Mouse (Mus musculus): ENCODE measurements at regions not wholly inside any gene's neighbourhood (a gene's known extent, or its start where the extent isn't known, plus 50 kb on each side); places are given as distances from the start of the nearest gene placed in this dataset.

DNA sequence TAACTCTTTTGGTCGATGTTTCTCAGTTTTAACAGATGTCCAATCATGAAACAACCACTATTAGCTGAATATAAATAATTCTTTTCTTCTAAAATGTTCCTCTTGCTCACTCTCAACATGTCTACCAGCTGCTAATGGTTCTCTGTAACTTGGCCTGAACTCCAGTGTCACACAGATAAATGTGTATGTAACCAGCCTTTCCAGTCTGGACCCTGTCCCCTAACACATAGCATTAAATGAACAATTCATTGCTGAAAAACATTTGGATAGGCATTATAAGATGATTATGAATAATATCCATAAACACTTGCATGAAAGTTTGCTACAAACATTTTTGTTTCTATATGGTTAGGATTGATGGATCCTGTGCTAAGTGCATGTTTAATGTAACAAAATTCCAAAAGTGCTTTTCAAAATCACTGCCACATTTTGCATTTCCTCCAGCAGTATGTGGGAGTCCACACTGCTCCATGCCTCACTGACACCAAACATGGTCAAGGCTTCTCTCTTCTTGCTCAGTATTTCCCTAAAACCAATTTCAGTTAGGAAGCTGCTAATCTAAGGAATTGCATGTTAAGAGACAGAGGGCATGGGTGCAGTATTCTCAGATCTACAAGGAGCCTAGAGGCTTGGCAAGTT is 82.1 kb upstream of the Thbs1 start:
- H3K4me1 ChIP-seq (ENCODE audit: control insufficient read depth, insufficient read depth, low read length), result no peaks in the 10 kb centered on the region
- DNase-seq (ENCODE audit: extremely low read depth, low read depth, low spot score), result no peak
- H3K36me3 ChIP-seq (ENCODE audit: control insufficient read depth, insufficient read depth, low read length), result no peaks in the 10 kb centered on the region
- no peak overlapping the region for H3K27ac ChIP-seq (replicated peaks; ENCODE audit: insufficient read depth, low read depth, low read length)
- H3K9ac ChIP-seq (ENCODE audit: low read depth, low read length), result no peak overlapping the region
- H3K27me3 ChIP-seq (ENCODE audit: control insufficient read depth, insufficient read depth, low read length), result no peaks in the 10 kb centered on the region
- TF ChIP-seq POLR2A (IDR thresholded peaks at IDR 0.05; ENCODE audit: extremely low read depth, insufficient read depth, low read length) (no peak), CTCF (IDR thresholded peaks at IDR 0.05; ENCODE audit: low read depth, low read length) (no peak)
- 77% methylated on average over 1 of the region's 1 CpGs for WGBS
- H3K4me3 ChIP-seq (ENCODE audit: insufficient read depth, low read depth, low read length), result no peak overlapping the region
- no peaks in the 10 kb centered on the region for H3K79me2 ChIP-seq (ENCODE audit: control insufficient read depth, insufficient read depth, low read length)

DNA sequence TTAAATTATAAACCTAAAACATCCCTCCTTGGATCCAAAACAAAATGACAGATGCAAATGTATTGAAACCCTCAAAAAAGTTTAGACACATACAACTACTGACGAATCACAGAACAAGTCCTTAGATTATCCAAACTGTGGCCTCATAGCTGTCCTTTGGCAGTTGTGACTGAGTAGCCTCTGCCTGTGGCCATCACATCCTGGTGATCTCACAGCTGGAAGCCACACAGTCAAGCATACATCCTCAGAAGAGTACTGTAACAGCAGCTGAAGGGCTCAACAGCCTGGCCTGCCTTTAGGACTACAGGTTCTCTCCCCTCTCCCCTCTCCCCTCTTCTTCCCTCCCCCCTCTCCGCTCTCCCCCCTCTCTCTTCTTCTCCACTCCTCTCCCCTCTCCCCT is 80.0 kb upstream of the Thbs1 start:
- no peak overlapping the region for H3K4me3 ChIP-seq (ENCODE audit: insufficient read depth, low read depth, low read length)
- no peak overlapping the region for H3K9ac ChIP-seq (ENCODE audit: low read depth, low read length)
- no peaks in the 10 kb centered on the region for H3K4me1 ChIP-seq (ENCODE audit: control insufficient read depth, insufficient read depth, low read length)
- TF ChIP-seq POLR2A (IDR thresholded peaks at IDR 0.05; ENCODE audit: extremely low read depth, insufficient read depth, low read length) (no peak), CTCF (IDR thresholded peaks at IDR 0.05; ENCODE audit: low read depth, low read length) (no peak)
- WGBS, result 76% methylated on average over 2 of the region's 2 CpGs
- no peaks in the 10 kb centered on the region for H3K36me3 ChIP-seq (ENCODE audit: control insufficient read depth, insufficient read depth, low read length)
- no peaks in the 10 kb centered on the region for H3K27me3 ChIP-seq (ENCODE audit: control insufficient read depth, insufficient read depth, low read length)
- H3K27ac ChIP-seq (replicated peaks; ENCODE audit: insufficient read depth, low read depth, low read length), result no peak overlapping the region
- H3K79me2 ChIP-seq (ENCODE audit: control insufficient read depth, insufficient read depth, low read length), result no peaks in the 10 kb centered on the region
- DNase-seq (ENCODE audit: extremely low read depth, low read depth, low spot score), result no peak

DNA sequence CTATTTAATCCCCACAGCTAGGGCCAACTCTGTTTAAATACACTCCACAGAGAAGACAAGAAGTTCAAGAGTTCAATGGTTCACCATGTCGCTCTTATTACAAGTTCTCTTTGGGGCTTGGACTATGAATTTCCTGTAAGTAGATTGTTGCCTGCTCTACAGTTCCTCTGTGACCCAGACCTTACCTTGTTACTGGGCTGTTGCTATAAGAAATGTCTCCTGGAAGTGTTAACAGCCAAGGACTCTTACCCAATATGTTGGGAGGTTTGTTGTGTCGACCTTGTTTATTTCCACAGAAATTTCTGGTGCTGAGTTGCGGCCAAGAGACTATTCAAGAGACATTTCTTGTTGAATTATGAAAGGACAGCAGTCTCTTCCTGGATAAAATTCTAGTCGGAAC is 78.3 kb upstream of the Thbs1 start:
- no peaks in the 10 kb centered on the region for H3K4me1 ChIP-seq (ENCODE audit: control insufficient read depth, insufficient read depth, low read length)
- TF ChIP-seq POLR2A (IDR thresholded peaks at IDR 0.05; ENCODE audit: extremely low read depth, insufficient read depth, low read length) (no peak), CTCF (IDR thresholded peaks at IDR 0.05; ENCODE audit: low read depth, low read length) (no peak)
- H3K4me3 ChIP-seq (ENCODE audit: insufficient read depth, low read depth, low read length), result no peak overlapping the region
- WGBS, result 80% methylated on average over 4 of the region's 4 CpGs
- H3K27me3 ChIP-seq (ENCODE audit: control insufficient read depth, insufficient read depth, low read length), result no peaks in the 10 kb centered on the region
- no peak overlapping the region for H3K9ac ChIP-seq (ENCODE audit: low read depth, low read length)
- DNase-seq (ENCODE audit: extremely low read depth, low read depth, low spot score), result no peak
- H3K36me3 ChIP-seq (ENCODE audit: control insufficient read depth, insufficient read depth, low read length), result no peaks in the 10 kb centered on the region
- no peaks in the 10 kb centered on the region for H3K79me2 ChIP-seq (ENCODE audit: control insufficient read depth, insufficient read depth, low read length)
- no peak overlapping the region for H3K27ac ChIP-seq (replicated peaks; ENCODE audit: insufficient read depth, low read depth, low read length)

DNA sequence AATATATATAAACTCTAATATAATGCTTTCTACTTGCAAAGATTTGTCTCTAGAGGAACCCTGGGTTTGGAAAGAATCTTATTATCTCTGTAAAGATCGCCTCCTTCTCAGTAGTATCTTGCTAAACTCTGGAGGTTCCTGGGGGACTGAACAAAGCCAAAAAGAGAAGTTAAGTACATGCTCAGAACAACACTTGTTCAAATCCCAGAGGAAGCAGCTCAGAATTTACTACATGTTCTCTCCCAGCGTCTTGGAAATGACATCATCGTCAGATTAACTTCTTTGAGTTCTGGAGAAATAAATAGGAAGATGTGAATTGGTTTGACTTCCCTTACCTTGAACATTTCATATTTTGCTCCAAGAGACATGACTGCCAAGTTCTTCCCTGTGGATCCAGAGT is 77.7 kb upstream of the Thbs1 start:
- H3K4me1 ChIP-seq (ENCODE audit: control insufficient read depth, insufficient read depth, low read length), result no peaks in the 10 kb centered on the region
- no peak overlapping the region for H3K27ac ChIP-seq (replicated peaks; ENCODE audit: insufficient read depth, low read depth, low read length)
- DNase-seq (ENCODE audit: extremely low read depth, low read depth, low spot score), result no peak
- no peaks in the 10 kb centered on the region for H3K27me3 ChIP-seq (ENCODE audit: control insufficient read depth, insufficient read depth, low read length)
- H3K79me2 ChIP-seq (ENCODE audit: control insufficient read depth, insufficient read depth, low read length), result no peaks in the 10 kb centered on the region
- TF ChIP-seq POLR2A (IDR thresholded peaks at IDR 0.05; ENCODE audit: extremely low read depth, insufficient read depth, low read length) (no peak), CTCF (IDR thresholded peaks at IDR 0.05; ENCODE audit: low read depth, low read length) (no peak)
- no peak overlapping the region for H3K4me3 ChIP-seq (ENCODE audit: insufficient read depth, low read depth, low read length)
- no peak overlapping the region for H3K9ac ChIP-seq (ENCODE audit: low read depth, low read length)
- WGBS, result 84% methylated on average over 3 of the region's 3 CpGs
- H3K36me3 ChIP-seq (ENCODE audit: control insufficient read depth, insufficient read depth, low read length), result no peaks in the 10 kb centered on the region

DNA sequence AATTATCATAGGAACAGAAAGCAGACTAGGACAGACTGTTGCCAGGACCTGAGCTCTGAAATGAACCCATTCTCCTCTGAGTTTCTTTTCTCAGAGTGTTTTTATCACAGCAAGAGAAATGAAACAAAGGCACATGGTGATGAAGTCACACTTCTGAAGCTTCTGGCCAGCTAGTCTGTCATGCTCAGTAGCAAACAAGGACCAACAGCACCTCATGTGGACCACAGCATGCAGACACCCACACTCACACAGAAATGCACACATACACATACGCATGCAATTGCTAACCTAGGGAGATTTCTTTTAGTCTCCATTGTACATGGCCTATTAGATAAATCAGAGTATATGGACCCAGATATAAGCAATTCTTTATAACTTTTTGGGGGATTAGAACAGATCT is 76.3 kb upstream of the Thbs1 start:
- Histone ChIP-seq H3K4me1 (ENCODE audit: control insufficient read depth, insufficient read depth, low read length) (no peaks in the 10 kb centered on the region), H3K9ac (ENCODE audit: low read depth, low read length) (no peak overlapping the region), H3K36me3 (ENCODE audit: control insufficient read depth, insufficient read depth, low read length) (no peaks in the 10 kb centered on the region), H3K27me3 (ENCODE audit: control insufficient read depth, insufficient read depth, low read length) (no peaks in the 10 kb centered on the region), H3K4me3 (ENCODE audit: insufficient read depth, low read depth, low read length) (no peak overlapping the region), H3K27ac (replicated peaks; ENCODE audit: insufficient read depth, low read depth, low read length) (no peak overlapping the region), H3K79me2 (ENCODE audit: control insufficient read depth, insufficient read depth, low read length) (no peaks in the 10 kb centered on the region)
- DNase-seq (ENCODE audit: extremely low read depth, low read depth, low spot score), result no peak
- no peak for TF ChIP-seq CTCF (IDR thresholded peaks at IDR 0.05; ENCODE audit: low read depth, low read length)
- no peak for TF ChIP-seq POLR2A (IDR thresholded peaks at IDR 0.05; ENCODE audit: extremely low read depth, insufficient read depth, low read length)
- WGBS, result 94% methylated on average over 1 of the region's 1 CpGs

Measured in liver, adult 2 months (tissue).